Mouse (Mus musculus): Measurements from ENCODE around the gene Tcl1.
"Not testable (repeated sequence)": the region's sequence is repeated elsewhere in the genome, so short reads cannot be mapped to it uniquely, and the experiment has no call there.

The Tcl1 gene

DNA sequence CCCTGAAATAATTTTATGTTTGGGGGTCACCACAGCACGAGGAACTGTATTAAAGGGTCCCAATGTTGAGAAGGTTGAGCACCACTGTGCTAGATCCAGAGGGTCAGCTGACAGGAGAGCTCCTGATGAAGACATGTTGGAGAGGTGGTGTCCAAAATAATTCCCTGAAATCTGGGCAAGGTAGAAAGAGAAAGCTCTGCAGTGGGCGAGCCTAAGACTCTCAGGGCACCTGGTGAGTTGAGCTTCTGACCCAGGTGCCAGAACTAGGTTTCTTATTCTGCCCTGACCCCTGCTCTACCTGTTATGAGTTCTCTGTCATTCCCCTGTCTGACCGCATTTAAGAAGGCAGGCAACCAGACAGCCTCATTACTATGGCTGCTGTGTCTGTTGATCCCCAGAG lies 46.5 kb downstream of the Tcl1 start, which contains the start of gene Tcl1b5:
Tcl1b5 (plus strand) TSS at position 301 of the 400 bp plus-strand sequence.
- not testable (repeated sequence) for DNase-seq

- DNase-seq, result peak; percentile 5
These were observed 48.3 kb downstream of the Tcl1 start for GRCm38 (mm10) chr12:105174318-105174717.

DNA sequence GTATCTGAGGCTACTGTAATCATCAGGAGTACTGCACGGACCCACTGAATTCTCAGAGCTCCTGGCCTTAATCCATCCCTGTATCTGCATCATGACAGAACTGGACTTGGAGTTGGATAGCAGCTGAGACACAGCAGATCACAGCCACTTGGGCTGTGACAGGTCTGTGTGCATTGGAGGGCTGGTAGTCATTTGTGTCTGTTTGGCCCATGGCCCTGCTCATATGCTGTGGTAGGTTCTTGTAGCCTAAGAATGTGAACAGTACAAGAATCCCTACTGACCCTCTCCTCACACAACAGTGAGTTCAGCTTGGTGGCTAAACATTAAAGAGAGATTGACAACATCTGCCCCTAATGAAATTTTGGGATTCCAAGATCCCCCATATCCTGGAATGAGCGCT lies 49.2 kb downstream of the Tcl1 start:
- DNase-seq, result no peak

Data from layer of hippocampus, adult 9-11 months (tissue).